Mouse (Mus musculus): Measurements from ENCODE around the gene Ctsa.

DNA sequence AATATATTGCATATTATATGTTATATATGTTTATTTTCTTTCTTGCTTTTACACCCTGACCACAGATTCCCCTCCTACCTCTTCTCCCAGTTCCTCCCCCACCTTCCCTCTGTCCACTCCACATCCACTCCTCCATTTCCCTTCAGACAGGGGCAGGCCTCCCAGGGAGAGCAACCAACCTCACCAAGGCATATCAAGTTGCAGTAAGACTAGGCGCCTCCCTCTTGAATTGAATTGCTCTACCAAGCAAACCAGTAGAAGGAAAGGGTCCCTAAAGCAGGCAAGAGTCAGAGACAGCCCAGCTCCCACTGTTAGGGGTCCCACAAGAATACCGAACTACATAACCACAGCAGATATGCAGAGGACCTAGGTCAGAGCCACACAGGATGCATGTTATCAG is 26.5 kb downstream of the Ctsa start:
- TF ChIP-seq POLR2A (IDR thresholded peaks at IDR 0.05; ENCODE audit: extremely low read depth, insufficient read depth, low read length) (no peak), CTCF (IDR thresholded peaks at IDR 0.05; ENCODE audit: extremely low read depth, insufficient read depth, low read length) (no peak)

All from cortical plate, adult 2 months (tissue).